Mouse (Mus musculus) CD4-positive, CD25-positive, alpha-beta regulatory T cell, adult 4 months (primary cell): ENCODE results near the gene Cfh. TPM values are rescaled to one million over a fixed set of nuclear protein-coding genes. Genes with fewer than 3 reads are reported as not detected.
"Not testable (repeated sequence)": the region's sequence is repeated elsewhere in the genome, so short reads cannot be mapped to it uniquely, and the experiment has no call there.

Source experiments
- ATAC-seq: one replicate; pipeline ENCODE4 v1.8.0; 2017
- polyA plus RNA-seq, 2 experiments: library from polyadenylated mRNA; unstranded; fragments of 100-300 nt; shearing (Covaris generic); gene quantifications; one replicate each; pipeline ENCODE4 v1.2.1; 2017

The Cfh gene
- under 1 TPM in 1 of 2 experiments, not detected in 1; 0.15 TPM for polyA plus RNA-seq

DNA sequence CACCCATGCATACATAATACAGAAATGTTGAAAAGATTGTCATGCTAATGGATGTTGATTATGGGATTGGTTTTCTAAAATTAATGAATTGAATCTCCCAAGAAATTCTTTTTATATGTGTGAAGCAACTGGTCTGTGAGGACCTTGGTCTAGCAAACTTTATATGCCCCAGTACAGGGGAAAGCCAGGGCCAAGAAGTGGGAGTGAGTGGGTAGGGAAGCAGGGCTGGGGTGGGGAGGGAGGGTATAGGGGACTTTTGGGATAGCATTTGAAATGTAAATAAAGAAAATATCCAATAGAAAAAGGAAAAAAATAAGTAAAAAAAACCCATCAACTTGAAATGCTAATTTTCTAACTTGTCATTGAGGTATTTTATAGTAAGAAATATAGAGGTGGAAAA, at the start of gene Cfh:
Cfh (minus strand) TSS at position 101 of the 400 bp plus-strand sequence.
- not testable (repeated sequence) for ATAC-seq

DNA sequence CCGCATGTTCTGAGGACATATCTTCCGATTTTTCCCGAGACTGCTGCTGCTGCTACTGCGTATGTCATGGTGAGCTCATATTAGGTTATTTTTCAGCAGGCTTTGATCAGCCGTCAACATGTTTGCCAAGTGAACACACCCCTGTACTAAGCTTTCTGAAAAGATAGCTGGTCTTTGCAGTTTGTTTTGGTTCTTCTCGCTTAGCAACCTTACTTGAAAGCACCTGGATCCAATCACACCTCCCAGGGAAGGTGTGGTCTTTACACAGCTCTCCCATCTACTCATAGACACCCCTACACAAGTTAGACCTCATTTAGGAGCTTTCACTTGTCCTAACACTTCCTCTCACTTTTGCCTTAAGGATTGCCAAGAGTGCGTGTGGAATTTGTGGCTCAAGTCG, 43.1 kb upstream of the Cfh start:
- no peak for ATAC-seq

DNA sequence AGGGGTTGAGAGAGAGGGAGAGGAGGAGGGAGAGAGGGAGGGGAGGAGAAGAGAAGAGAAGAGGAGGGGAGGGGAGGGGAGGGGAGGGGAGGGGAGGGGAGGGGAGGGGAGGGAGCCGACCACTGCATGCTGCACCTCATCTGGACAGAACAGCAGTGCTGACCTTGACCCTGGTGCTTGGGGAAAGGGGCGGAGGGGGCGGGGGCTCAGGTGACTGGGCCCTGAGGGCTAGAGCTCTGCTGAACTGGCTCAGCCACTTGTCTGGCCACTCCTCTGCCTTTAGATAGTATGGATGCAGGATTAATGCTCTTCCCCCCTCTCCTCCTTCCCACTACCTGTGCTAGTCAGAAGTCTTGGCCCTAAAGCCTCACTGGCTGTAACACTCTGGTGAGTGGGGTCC, 41.7 kb upstream of the Cfh start:
- ATAC-seq, result no peak

DNA sequence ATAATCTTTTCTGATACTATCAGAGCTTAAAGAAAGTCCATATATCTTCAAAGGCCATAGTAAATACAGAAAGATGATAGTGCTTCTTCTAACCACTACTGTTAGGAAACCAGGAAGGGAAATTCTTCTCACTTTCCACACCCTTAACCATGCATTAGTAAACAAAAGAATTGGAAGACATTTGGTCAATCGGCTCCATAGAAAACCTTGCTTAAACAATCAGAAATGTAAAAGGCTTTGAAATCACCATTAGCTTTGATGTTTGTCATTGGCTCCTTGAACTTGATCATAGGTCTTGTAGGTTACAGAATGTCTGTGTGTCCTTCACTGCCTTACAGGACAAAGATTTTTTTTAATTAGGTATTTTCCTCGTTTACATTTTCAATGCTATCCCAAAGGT, 21.8 kb upstream of the Cfh start:
- ATAC-seq, result no peak

DNA sequence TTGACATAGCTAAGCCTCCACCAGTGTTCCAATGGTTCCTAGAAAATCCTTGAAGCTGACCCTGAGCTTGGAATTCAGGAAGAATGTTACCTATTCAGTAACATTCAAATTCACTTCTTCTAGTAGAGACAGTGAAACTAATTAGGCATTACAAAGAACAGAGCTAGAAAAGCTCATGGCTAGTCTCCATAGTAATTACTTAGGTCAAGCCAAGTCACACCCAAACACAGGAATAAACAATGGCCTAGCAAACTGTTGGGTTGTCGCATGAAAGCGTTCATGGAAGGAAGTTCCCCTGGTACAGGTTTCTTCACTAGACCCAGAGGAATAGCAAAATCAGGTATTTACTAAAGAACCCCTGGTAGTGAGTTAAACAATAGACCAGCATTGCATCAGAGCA, 4.9 kb upstream of the Cfh start:
- ATAC-seq, result not testable (repeated sequence)

DNA sequence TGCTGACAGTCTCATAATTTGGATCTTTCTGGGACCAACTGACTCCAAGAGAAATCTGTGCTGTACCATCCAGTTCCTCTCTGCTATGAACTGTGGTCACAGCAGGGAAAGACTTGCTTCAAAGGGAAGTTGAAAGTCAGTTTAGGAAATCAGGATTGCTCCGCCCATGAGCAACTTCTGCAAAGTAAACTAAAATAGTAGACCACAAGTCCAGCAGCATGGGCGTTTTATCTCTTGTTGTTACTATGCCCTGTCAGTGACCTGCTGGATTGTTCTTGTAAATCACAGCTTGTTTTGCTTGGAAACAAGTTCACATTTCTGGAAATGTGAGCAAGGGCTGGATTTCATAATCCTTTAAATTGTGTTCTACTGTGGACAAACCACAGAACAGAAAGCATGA, 356 bp downstream of the Cfh start:
- no peak for ATAC-seq

DNA sequence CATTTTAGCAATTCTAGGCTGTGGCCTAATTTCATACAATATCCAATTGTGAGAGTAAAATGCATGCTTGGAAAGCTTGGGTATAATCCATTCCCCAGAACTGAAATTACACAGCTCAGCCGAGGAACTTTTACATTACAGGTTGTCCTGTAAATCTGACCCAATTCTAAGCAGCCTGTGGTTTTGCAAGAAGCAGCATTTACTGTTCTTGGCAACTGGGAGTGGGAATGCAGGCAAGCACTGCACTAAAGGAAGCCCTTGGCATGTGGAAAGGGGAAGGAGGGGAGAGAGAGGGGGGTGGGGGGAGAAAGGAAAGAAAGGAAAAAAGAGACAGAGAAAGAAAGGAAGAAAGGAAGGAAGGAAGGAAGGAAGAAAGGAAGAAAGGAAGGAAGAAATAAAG, 3.4 kb downstream of the Cfh start:
- ATAC-seq, result no peak

DNA sequence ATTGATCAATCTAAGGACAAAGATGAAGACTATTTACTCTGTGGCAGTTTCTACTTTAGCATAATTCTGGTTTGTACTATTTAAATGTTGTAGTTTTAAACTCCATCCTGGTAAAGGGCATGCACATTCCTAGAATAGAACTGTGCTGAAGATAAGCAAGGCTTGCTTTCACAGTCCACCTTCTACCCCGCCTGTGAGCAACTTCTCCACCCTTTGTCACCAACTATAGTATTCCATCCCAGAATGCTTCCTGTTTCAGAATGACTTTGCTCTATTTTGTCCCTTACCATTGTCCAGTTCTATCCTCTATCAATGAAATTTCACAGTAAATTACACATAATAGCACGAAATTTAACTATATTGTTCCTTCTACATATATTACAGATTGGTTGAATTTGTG, 8.1 kb downstream of the Cfh start:
- no peak for ATAC-seq

DNA sequence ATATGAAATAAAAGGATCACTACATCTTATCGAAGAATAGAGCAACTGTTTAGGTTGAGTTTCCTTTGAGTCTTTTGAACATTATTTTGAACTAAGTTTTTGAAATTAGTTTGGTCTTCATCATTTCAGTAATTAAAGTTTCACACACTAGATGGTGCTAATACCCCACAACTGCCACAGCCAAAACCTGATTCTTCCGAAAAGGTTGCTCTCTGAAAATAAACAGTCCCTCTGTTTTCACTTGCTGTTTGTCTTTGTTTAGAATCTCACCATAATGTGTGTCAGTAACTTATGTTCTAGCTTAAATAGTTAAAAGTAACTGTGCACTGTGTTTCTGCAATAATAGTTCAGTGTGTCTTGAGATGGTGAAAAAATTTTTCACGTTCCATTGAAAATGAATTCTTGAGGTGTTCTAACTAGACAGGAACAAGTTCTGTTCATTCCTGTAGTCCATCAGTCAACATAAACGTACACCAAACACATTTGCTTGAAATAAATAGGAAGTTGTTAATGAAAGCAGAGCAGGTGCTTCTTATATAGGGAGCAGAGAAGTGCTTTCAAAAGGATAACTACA, 11.9 kb downstream of the Cfh start:
- ATAC-seq, result no peak

DNA sequence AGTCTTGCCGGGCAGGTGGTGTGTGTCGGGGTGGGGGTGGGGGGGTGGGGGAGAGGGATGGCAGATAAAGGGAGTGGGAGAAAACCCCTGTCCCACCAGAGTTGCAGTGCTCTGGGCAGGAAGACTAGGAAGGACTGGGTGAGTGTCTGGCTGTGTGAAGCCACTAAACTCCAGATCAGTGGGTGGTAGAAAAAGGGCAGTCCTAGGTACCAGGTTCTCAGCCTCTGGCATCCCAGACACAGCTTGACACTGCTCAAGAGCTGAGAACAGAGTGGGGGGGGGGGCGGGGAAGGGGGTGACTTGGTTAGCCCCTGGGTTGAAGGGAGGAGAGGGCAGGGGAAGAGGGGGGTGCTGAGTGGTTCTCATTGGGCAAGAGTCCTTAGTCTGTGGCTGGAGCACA, 24.6 kb downstream of the Cfh start:
- no peak for ATAC-seq

DNA sequence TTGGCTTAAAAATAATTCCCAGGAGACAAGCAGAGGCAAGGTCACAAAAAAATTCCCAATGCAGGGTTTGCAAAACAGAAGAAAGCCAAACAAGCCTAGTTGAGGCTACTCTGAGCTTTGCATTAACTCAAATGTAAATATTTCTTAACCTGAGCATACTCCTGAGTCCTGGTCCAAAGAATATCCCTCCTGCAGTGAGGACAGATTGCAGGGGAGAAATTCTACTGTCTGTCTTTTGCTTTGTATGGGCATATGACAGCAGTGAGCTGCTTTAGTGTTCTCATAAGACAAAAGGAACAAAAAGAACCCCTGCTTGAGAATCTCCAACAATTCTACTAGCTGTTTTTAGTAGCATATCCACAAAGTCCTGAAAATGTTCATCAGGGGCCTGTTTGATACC, 114.1 kb downstream of the Cfh start:
- no peak for ATAC-seq

Other genes with a start within 250 kb of the Cfh start
- gene Kcnt2, start 62.4 kb upstream of the Cfh start, polyA plus RNA-seq, result not detected